Mouse (Mus musculus) kidney, embryonic 14.5 days (tissue): ENCODE measurements around the gene Tectb. TPM values are rescaled to one million over a fixed set of nuclear protein-coding genes. Genes with fewer than 3 reads are reported as not detected.

ENCODE experiments used
- ATAC-seq: fragments of 200-750 bp; cut with Nextera tagmentation; 2 replicates; pipeline ENCODE4 v1.8.0; 2017; ENCODE audit warnings: moderate number of reproducible peaks, mild to moderate bottlenecking, moderate TSS enrichment, moderate library complexity; ENCODE audit not compliant: low FRiP score, low TSS enrichment
- H3K27ac ChIP-seq: fragments of 300-500 bp; sonication (generic); 2 replicates; pipeline ENCODE4 v1.5.1; 2014; ENCODE audit warnings: low read depth, mild to moderate bottlenecking, low read length, moderate library complexity, mixed read lengths
- H3K27me3 ChIP-seq: fragments of 300-500 bp; sonication (generic); 2 replicates; pipeline ENCODE4 v1.6.1; 2014; ENCODE audit warnings: mild to moderate bottlenecking, low read length; ENCODE audit not compliant: control insufficient read depth, insufficient read depth
- H3K36me3 ChIP-seq: fragments of 300-500 bp; sonication (generic); 2 replicates; pipeline ENCODE4 v1.6.1; 2014; ENCODE audit warnings: low read length, mixed read lengths; ENCODE audit not compliant: control insufficient read depth, insufficient read depth
- H3K4me1 ChIP-seq: fragments of 300-500 bp; sonication (generic); 2 replicates; pipeline ENCODE4 v1.6.1; 2014; ENCODE audit warnings: low read length, mixed read lengths; ENCODE audit not compliant: control insufficient read depth, insufficient read depth
- H3K4me2 ChIP-seq: fragments of 300-500 bp; sonication (generic); replicated peaks from 2 replicates; pipeline ENCODE4 v1.6.1; 2014; ENCODE audit warnings: low read depth, mild to moderate bottlenecking, low read length
- H3K4me3 ChIP-seq: fragments of 300-500 bp; sonication (generic); 2 replicates; pipeline ENCODE4 v1.5.1; 2014; ENCODE audit warnings: mild to moderate bottlenecking, low read length
- H3K9ac ChIP-seq: fragments of 300-500 bp; sonication (generic); 2 replicates; pipeline ENCODE4 v1.6.1; 2014; ENCODE audit warnings: low read depth, mild to moderate bottlenecking, low read length, moderate library complexity
- H3K9me3 ChIP-seq: fragments of 300-500 bp; sonication (generic); 2 replicates; pipeline ENCODE4 v1.6.1; 2016; ENCODE audit warnings: low read length; ENCODE audit not compliant: control insufficient read depth
- WGBS: fragments of 180-500 bp; shearing (Covaris S2); extraction: QIAGEN DNeasy Blood & Tissue Kit; methylation state at CpG from one replicate; pipeline ENCODE4 v1.1.7; 2014; 5-methylcytosine and 5-hydroxymethylcytosine counted together
- polyA plus RNA-seq: library from polyadenylated mRNA; unstranded; fragments of >200 nt; fragmentation: Nextera tagmentation; extraction: Ambion mirVana; gene quantifications from 2 replicates; pipeline ENCODE4 v1.2.1, GENCODE M21; 2014

Gene Tectb
- polyA plus RNA-seq, 1 experiment from 2014 or later: not detected

DNA sequence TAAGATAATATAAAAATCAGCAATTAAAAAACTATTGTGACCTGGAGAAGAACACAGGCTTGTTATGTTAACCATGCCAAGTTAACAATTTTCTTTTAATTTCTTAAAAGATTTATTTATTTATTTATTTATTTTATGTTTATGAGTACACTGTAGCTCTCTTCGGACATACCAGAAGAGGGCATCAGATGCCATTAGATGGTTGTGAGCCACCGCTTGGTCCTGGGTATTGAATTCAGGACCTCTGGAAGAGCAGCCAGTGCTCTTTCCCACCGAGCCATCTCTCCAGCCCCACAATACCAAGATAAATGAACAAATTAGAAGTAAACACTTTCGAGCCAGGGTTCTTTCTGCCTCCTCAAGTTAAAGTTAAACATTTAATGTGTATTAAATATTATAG is 28.1 kb downstream of the Tectb start:
- H3K4me1 ChIP-seq: no peaks in the 10 kb centered on the region
- H3K4me2 ChIP-seq: no peak overlapping the region
- WGBS: 75% methylated on average over 4 of the region's 4 CpGs
- H3K9me3 ChIP-seq: no peaks in the 10 kb centered on the region
- H3K27ac ChIP-seq: no peak overlapping the region
- H3K4me3 ChIP-seq: no peak overlapping the region
- no peaks in the 10 kb centered on the region for H3K27me3 ChIP-seq
- H3K36me3 ChIP-seq: no peaks in the 10 kb centered on the region
- no peak overlapping the region for H3K9ac ChIP-seq
- no peak for ATAC-seq

GRCm38 (mm10) chr19:55209084-55209483 is 28.6 kb downstream of the Tectb start:
- Histone ChIP-seq H3K36me3 (no peaks in the 10 kb centered on the region), H3K4me2 (no peak overlapping the region), H3K9me3 (no peaks in the 10 kb centered on the region), H3K9ac (no peak overlapping the region), H3K4me3 (no peak overlapping the region), H3K27ac (no peak overlapping the region), H3K27me3 (no peaks in the 10 kb centered on the region), H3K4me1 (no peaks in the 10 kb centered on the region)
- WGBS: 78% methylated on average over 3 of the region's 3 CpGs
- ATAC-seq: no peak

- Histone ChIP-seq H3K27me3 (no peaks in the 10 kb centered on the region), H3K4me3 (no peak overlapping the region)
- no peak; the same call in 1 of the 2 replicates for ATAC-seq
Observed at GRCm38 (mm10) chr19:55211698-55212097, 31.2 kb downstream of the Tectb start.

DNA sequence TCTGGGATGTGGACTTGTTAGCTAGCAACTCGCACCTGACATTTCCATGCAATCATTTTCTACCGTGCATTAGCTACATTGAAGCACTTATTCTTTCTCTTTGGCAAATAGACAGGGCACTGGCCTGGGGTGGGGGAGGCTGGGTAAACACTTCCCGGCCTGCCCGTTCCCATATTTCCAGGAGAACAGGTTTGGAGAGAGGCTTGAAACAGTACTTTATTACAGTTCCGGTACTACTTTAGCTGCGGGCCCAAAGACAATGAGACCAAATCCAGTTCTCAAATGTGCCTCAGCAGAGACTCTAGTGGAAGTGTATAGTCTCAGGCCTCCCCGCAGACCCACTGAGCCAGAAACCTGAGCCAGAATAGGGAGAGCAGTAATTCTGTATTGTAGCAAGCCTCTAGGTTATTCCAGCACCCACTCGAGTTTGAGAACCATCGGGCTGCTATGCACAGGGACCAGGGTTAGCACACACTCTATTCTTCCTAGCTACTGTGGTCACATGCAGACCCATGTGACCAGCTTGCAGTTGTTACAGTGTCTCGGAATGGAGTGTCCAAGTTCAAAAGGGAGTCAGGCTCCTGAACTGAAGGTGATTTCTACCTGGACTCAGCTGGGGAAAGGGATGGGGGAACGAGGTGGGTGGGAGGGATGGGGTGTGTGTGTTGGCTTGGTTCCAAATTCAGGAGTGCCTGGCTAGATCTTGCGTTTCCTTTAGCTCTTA is 33.2 kb downstream of the Tectb start:
- Histone ChIP-seq H3K4me1 (peaks cover 9% of the 10 kb centered on the region), H3K4me2 (no peak overlapping the region), H3K9me3 (no peaks in the 10 kb centered on the region), H3K27ac (no peak overlapping the region), H3K27me3 (no peaks in the 10 kb centered on the region), H3K9ac (no peak overlapping the region), H3K4me3 (no peak overlapping the region), H3K36me3 (no peaks in the 10 kb centered on the region)
- WGBS: 70% methylated on average over 12 of the region's 12 CpGs
- no peak for ATAC-seq

More at GRCm38 (mm10) chr19:55211698-55212097, 31.2 kb downstream of the Tectb start:
- Histone ChIP-seq H3K4me1 (no peaks in the 10 kb centered on the region), H3K27ac (no peak overlapping the region), H3K4me2 (no peak overlapping the region), H3K36me3 (no peaks in the 10 kb centered on the region), H3K9me3 (no peaks in the 10 kb centered on the region), H3K9ac (no peak overlapping the region)
- 94% methylated on average over 1 of the region's 1 CpGs for WGBS

DNA sequence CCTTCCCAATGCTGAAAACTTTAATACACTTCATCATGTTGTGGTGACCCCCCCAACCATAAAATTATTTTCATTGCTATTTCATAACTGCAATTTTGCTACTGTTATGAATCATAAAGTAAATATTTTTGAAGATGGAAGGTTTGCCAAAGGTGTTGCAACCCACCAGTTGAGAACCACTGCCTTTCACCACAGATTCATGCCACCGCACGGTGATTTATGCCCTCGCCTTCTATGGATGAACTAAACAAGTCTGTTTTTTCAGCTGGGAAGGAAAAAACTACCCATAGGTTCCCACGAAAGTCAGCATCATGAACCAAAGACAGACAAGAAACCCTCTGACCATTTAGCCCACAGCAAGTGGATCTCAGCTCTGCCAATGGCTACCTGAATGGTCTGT is 36.3 kb downstream of the Tectb start:
- Histone ChIP-seq H3K27me3 (no peaks in the 10 kb centered on the region), H3K9ac (no peak overlapping the region), H3K4me2 (no peak overlapping the region), H3K4me3 (no peak overlapping the region), H3K9me3 (no peaks in the 10 kb centered on the region), H3K27ac (no peak overlapping the region), H3K4me1 (peaks cover 12% of the 10 kb centered on the region), H3K36me3 (no peaks in the 10 kb centered on the region)
- WGBS: 77% methylated on average over 4 of the region's 4 CpGs
- no peak for ATAC-seq

GRCm38 (mm10) chr19:55217365-55217764 is 36.8 kb downstream of the Tectb start:
- ATAC-seq: 0 out of 2 replicates have a peak, but pooled peaks have one; percentile 34
- 39% methylated on average over 9 of the region's 9 CpGs for WGBS
- H3K36me3 ChIP-seq: no peaks in the 10 kb centered on the region

DNA sequence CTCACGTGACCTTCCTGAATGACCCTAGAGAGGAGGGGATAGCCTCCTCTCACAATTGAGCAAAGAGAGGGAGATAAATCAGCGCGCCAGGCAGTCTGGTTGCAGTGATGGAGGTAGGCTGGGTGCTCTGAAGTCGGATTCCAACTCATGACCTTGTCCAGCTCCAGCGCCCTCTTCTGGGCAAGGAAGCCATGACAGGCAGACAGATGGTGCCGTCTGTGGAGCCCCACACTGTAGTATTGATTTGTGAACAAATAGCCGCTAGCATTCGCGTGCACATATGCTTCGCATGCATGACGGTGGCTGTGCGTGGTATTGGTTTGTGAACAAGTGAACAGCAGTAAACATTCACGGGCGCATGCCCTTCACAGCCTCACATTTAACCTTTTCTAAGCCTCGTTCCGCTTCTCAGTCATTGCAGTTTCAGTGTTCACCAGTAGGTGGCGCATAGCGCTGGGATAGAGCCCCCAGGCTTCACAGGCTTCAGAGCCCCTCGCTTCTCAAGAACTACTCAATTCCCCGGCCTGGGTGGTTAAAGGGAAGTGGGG is 37.7 kb downstream of the Tectb start:
- H3K9me3 ChIP-seq: no peaks in the 10 kb centered on the region
- no peaks in the 10 kb centered on the region for H3K36me3 ChIP-seq
- 4% methylated on average over 20 of the region's 20 CpGs for WGBS
- H3K9ac ChIP-seq: 0 out of 2 replicates have a peak overlapping the region, but pooled peaks have one; percentile 9
- peaks cover 12% of the 10 kb centered on the region for H3K4me1 ChIP-seq
- H3K27me3 ChIP-seq: no peaks in the 10 kb centered on the region
- ATAC-seq: peak; percentile 74
- H3K27ac ChIP-seq: no peak overlapping the region
- H3K4me3 ChIP-seq: peak overlapping the region; percentile 26
- peak overlapping the region; percentile 44 for H3K4me2 ChIP-seq

More at GRCm38 (mm10) chr19:55217365-55217764, 36.8 kb downstream of the Tectb start:
- H3K27me3 ChIP-seq: no peaks in the 10 kb centered on the region
- H3K9ac ChIP-seq: no peak overlapping the region
- H3K4me2 ChIP-seq: no peak overlapping the region
- H3K4me3 ChIP-seq: no peak overlapping the region
- no peaks in the 10 kb centered on the region for H3K9me3 ChIP-seq
- H3K4me1 ChIP-seq: peaks cover 12% of the 10 kb centered on the region
- H3K27ac ChIP-seq: no peak overlapping the region

- peak overlapping the region; percentile 44 for H3K4me2 ChIP-seq
- H3K27ac ChIP-seq: no peak overlapping the region
- no peaks in the 10 kb centered on the region for H3K27me3 ChIP-seq
- H3K9ac ChIP-seq: 0 out of 2 replicates have a peak overlapping the region, but pooled peaks have one; percentile 9
- no peaks in the 10 kb centered on the region for H3K9me3 ChIP-seq
- WGBS: 25% methylated on average over 12 of the region's 12 CpGs
- H3K4me3 ChIP-seq: peak overlapping the region; percentile 26
- H3K36me3 ChIP-seq: no peaks in the 10 kb centered on the region
- ATAC-seq: peak; percentile 12; the same call in 1 of the 2 replicates
- peaks cover 12% of the 10 kb centered on the region for H3K4me1 ChIP-seq
Observed at GRCm38 (mm10) chr19:55218741-55219221, 38.2 kb downstream of the Tectb start.

GRCm38 (mm10) chr19:55219359-55219758 is 38.8 kb downstream of the Tectb start:
- Histone ChIP-seq H3K4me1 (peaks cover 12% of the 10 kb centered on the region), H3K4me3 (no peak overlapping the region), H3K4me2 (no peak overlapping the region), H3K9ac (no peak overlapping the region), H3K27ac (no peak overlapping the region), H3K9me3 (no peaks in the 10 kb centered on the region), H3K36me3 (no peaks in the 10 kb centered on the region), H3K27me3 (no peaks in the 10 kb centered on the region)
- WGBS: 77% methylated on average over 8 of the region's 8 CpGs
- no peak for ATAC-seq
